Mouse (Mus musculus) stomach, postnatal 0 days (tissue): ENCODE measurements around the gene Rho. TPM values are rescaled to one million over a fixed set of nuclear protein-coding genes. Genes with fewer than 3 reads are reported as not detected.

Experiments used
- ATAC-seq: fragments of 200-750 bp; cut with Nextera tagmentation; 2 replicates; pipeline ENCODE4 v1.8.0; 2017; ENCODE audit not compliant: low FRiP score, low TSS enrichment
- DNase-seq: peaks from one replicate; pipeline ENCODE4 v3.0.0-alpha.2; 2016; ENCODE audit warnings: low spot score
- H3K27ac ChIP-seq: fragments of 300-500 bp; sonication (generic); replicated peaks from 2 replicates; pipeline ENCODE4 v1.5.1; 2014; ENCODE audit warnings: mild to moderate bottlenecking, control low read depth
- H3K27me3 ChIP-seq: fragments of 300-500 bp; sonication (generic); 2 replicates; pipeline ENCODE4 v1.6.1; 2014; ENCODE audit warnings: low read length; ENCODE audit not compliant: control insufficient read depth, insufficient read depth
- H3K36me3 ChIP-seq: fragments of 300-500 bp; sonication (generic); 2 replicates; pipeline ENCODE4 v1.6.1; 2014; ENCODE audit warnings: low read length, mixed read lengths; ENCODE audit not compliant: control insufficient read depth, insufficient read depth
- H3K4me1 ChIP-seq: fragments of 300-500 bp; sonication (generic); replicated peaks from 2 replicates; pipeline ENCODE4 v1.6.1; 2014; ENCODE audit warnings: antibody characterized with exemption; ENCODE audit not compliant: control insufficient read depth, insufficient read depth
- H3K4me2 ChIP-seq: fragments of 300-500 bp; sonication (generic); replicated peaks from 2 replicates; pipeline ENCODE4 v1.6.1; 2014; ENCODE audit warnings: low read depth, mild to moderate bottlenecking, control low read depth, moderate library complexity
- H3K4me3 ChIP-seq: fragments of 300-500 bp; sonication (generic); 2 replicates; pipeline ENCODE4 v1.5.1; 2014; ENCODE audit warnings: low read depth, low read length, control low read depth
- H3K9ac ChIP-seq: fragments of 300-500 bp; sonication (generic); 2 replicates; pipeline ENCODE4 v1.6.1; 2014; ENCODE audit warnings: mild to moderate bottlenecking, low read length, control low read depth, mixed read lengths
- H3K9me3 ChIP-seq: fragments of 300-500 bp; sonication (generic); 2 replicates; pipeline ENCODE4 v1.6.1; 2016; ENCODE audit warnings: low read length; ENCODE audit not compliant: control insufficient read depth
- CTCF ChIP-seq: IDR thresholded peaks from 2 replicates; pipeline ENCODE4 v1.5.1; 2016; ENCODE audit warnings: antibody characterized with exemption, low read depth, mild to moderate bottlenecking, moderate library complexity
- EP300 ChIP-seq: optimal IDR thresholded peaks from 2 replicates; pipeline ENCODE3; 2016; ENCODE audit warnings: antibody characterized with exemption
- WGBS: fragments of 180-500 bp; shearing (Covaris S2); extraction: QIAGEN DNeasy Blood & Tissue Kit; methylation state at CpG from one replicate; pipeline ENCODE4 v1.1.7; 2014; 5-methylcytosine and 5-hydroxymethylcytosine counted together
- polyA plus RNA-seq: library from polyadenylated mRNA; unstranded; fragments of >200 nt; fragmentation: Nextera tagmentation; extraction: Ambion mirVana; gene quantifications from 2 replicates; pipeline ENCODE4 v1.2.1, GENCODE M21; 2015

Rho gene
- polyA plus RNA-seq, 1 experiment from 2014 or later = 0.10 TPM

GRCm38 (mm10) chr6:115916611-115917010, 14.9 kb upstream of the Rho start:
- Histone ChIP-seq H3K9ac (no peak overlapping the region), H3K4me1 (no peaks in the 10 kb centered on the region), H3K36me3 (no peaks in the 10 kb centered on the region), H3K4me2 (no peak overlapping the region), H3K9me3 (no peaks in the 10 kb centered on the region), H3K27me3 (no peaks in the 10 kb centered on the region), H3K27ac (no peak overlapping the region), H3K4me3 (no peak overlapping the region)
- 76% methylated on average over 5 of the region's 5 CpGs for WGBS
- ATAC-seq (no peak; the same call in 1 of the 2 replicates), DNase-seq (no peak)
- TF ChIP-seq CTCF = no peak
- TF ChIP-seq EP300 = no peak

- TF ChIP-seq EP300 (no peak), CTCF (no peak)
- Histone ChIP-seq H3K4me3 (no peak overlapping the region), H3K27me3 (no peaks in the 10 kb centered on the region), H3K27ac (no peak overlapping the region), H3K9ac (no peak overlapping the region), H3K4me1 (no peaks in the 10 kb centered on the region), H3K36me3 (no peaks in the 10 kb centered on the region), H3K9me3 (no peaks in the 10 kb centered on the region), H3K4me2 (no peak overlapping the region)
- WGBS = 100% methylated on average over 1 of the region's 1 CpGs
- DNase-seq = no peak
- ATAC-seq = no peak
These were observed 12.9 kb upstream of the Rho start for GRCm38 (mm10) chr6:115918615-115919014.

- no peak overlapping the region for H3K9ac ChIP-seq
- H3K4me1 ChIP-seq = no peaks in the 10 kb centered on the region
- no peaks in the 10 kb centered on the region for H3K36me3 ChIP-seq
- TF ChIP-seq CTCF (no peak), EP300 (no peak)
- no peak overlapping the region for H3K4me3 ChIP-seq
- no peaks in the 10 kb centered on the region for H3K9me3 ChIP-seq
- no peak overlapping the region for H3K4me2 ChIP-seq
- WGBS = 81% methylated on average over 5 of the region's 5 CpGs
- no peaks in the 10 kb centered on the region for H3K27me3 ChIP-seq
- DNase-seq (no peak), ATAC-seq (no peak)
- H3K27ac ChIP-seq = no peak overlapping the region
These were observed 11.7 kb upstream of the Rho start for GRCm38 (mm10) chr6:115919876-115920275.

DNA sequence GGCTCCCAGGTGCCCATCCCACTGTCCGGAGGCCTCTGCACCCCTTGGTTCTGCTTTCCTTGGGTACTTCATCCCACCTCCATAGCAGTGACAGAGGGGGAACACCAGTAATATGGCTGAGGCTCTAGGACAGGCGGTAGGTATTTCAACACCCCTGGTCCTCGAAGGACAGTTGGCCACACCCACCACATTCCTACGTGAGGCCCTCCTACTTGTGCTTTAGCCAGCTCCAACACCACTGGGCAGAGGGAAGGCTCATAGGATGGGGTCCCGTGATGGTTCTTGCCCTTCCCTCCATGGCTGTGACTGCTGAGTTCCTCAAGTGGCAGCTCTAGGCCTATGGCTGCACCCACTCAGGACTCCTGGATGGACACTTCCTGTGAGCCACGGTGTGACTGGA, 6.7 kb upstream of the Rho start:
- DNase-seq = no peak
- Histone ChIP-seq H3K27ac (no peak overlapping the region), H3K9me3 (no peaks in the 10 kb centered on the region), H3K36me3 (no peaks in the 10 kb centered on the region), H3K9ac (no peak overlapping the region), H3K27me3 (no peaks in the 10 kb centered on the region), H3K4me3 (no peak overlapping the region), H3K4me1 (no peaks in the 10 kb centered on the region), H3K4me2 (no peak overlapping the region)
- ATAC-seq = 0 out of 2 replicates have a peak, but pooled peaks have one; percentile 46
- 40% methylated on average over 6 of the region's 6 CpGs for WGBS
- TF ChIP-seq EP300 (no peak), CTCF (no peak)

- ATAC-seq = no peak
- Histone ChIP-seq H3K4me3 (no peak overlapping the region), H3K9ac (no peak overlapping the region), H3K4me2 (no peak overlapping the region), H3K27ac (no peak overlapping the region), H3K9me3 (no peaks in the 10 kb centered on the region), H3K27me3 (no peaks in the 10 kb centered on the region), H3K36me3 (no peaks in the 10 kb centered on the region), H3K4me1 (no peaks in the 10 kb centered on the region)
- WGBS = 84% methylated on average over 10 of the region's 10 CpGs
- no peak for DNase-seq
- TF ChIP-seq EP300 = no peak
- TF ChIP-seq CTCF = no peak
These were observed 5.1 kb upstream of the Rho start for GRCm38 (mm10) chr6:115926416-115926815.

DNA sequence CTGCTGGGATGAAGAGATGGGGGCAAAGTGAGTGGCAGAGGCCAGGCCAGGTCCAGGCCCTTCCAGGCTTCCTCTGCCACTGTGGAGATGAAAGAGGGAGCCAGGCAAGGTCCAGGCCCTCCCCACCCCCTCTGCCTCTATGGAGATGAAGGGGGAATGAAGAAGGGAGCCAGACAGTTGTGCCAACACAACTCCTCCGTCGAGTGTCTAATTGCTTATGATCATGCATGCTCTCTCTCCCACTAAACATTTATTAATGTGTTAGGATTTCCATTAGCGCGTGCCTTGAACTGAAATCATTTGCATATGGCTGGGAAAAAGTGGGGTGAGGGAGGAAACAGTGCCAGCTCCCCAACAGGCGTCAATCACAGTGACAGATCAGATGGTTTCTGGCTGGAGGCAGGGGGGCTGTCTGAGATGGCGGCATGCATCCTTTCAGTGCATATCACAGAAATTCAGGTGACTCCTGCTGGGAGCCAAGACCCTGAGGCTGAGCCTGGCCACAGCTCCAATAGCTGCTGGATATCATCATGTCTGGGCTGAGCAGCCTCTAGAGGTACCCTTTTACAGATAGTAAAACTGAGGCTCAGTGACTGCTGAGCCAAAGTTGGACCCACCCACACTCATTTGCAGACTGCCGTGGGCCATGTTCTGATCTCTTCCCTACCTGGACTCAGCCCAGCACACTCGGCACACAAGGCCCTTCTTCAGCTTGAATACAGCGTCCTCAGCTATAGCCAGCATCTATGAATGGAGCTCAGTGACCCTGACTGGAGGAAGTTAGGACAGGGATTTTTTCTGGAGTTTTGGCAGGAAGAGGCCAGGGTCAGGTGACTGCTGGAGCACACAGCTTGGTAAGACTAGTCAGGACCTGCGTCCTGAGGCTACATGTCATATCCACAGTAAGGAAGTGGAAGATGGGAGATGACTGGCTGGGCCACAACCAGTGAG, 4.0 kb upstream of the Rho start:
- Histone ChIP-seq H3K9me3 (no peaks in the 10 kb centered on the region), H3K4me1 (no peaks in the 10 kb centered on the region), H3K9ac (no peak overlapping the region), H3K4me3 (no peak overlapping the region), H3K27ac (no peak overlapping the region), H3K4me2 (no peak overlapping the region), H3K27me3 (no peaks in the 10 kb centered on the region), H3K36me3 (no peaks in the 10 kb centered on the region)
- 77% methylated on average over 10 of the region's 10 CpGs for WGBS
- no peak for TF ChIP-seq CTCF
- no peak for TF ChIP-seq EP300
- DNase-seq (no peak), ATAC-seq (no peak)
